Mouse (Mus musculus): ENCODE measurements around the gene Srrt. TPM values are rescaled to one million over a fixed set of nuclear protein-coding genes. Genes with fewer than 3 reads are reported as not detected.
A peak's percentile ranks its signal among the peaks of the same experiment; 100 is the strongest.

The Srrt gene
- total and polyA plus RNA-seq, 2 experiments = 20.7 to 61.5 TPM

DNA sequence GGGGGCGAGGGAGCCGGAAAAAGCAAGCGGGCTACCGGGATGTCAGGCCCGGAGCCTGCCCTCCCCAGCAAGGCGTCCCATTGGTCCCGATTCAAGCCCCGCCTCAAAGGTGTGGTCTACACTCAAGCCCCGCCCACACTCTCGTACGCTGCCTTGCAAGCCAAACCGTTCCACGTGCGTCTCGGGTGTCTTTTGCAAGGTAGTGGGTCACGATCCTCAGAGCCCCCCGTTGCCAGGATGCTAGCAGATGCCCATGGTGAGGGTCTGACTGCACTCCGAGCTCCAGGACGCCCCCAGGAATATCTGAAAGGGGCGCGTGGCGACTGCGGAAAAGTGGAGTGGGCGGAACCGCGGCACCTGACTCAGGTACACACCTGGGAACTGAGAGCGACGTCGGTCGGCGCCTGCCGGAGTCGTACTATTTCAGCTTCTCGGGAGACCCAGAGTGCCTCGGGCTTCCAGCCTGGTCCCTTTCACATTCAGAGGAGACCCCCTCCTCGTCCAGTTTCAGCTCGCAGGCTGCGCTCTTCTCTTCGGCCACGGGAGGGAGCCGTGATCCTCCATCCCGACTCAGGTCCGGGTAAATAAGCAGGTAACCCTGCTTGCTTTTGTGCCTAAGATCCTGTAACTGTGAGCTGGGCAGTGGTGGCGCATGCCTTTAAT lies 26.2 kb upstream of the Srrt start, which contains the start of gene Slc12a9:
Gene Slc12a9 (minus strand): TSS at position 86 of the 663 bp plus-strand sequence.
- H3K9ac ChIP-seq (ENCODE audit: low read depth, low read length) = peak within 1 kb of the TSS; percentile 60
- no peaks in the 10 kb centered on the region for H3K27me3 ChIP-seq (ENCODE audit: control insufficient read depth, insufficient read depth, low read length)
- H3K4me1 ChIP-seq (ENCODE audit: control insufficient read depth, insufficient read depth, low read length) = peaks cover 6% of the 10 kb centered on the region
- TF ChIP-seq CTCF (IDR thresholded peaks at IDR 0.05; ENCODE audit: low read depth, low read length) (peak; percentile 94), POLR2A (IDR thresholded peaks at IDR 0.05; ENCODE audit: extremely low read depth, insufficient read depth, low read length) (no peak)
- DNase-seq (ENCODE audit: extremely low read depth, low read depth, low spot score) = peak; percentile 77
- H3K4me3 ChIP-seq (ENCODE audit: insufficient read depth, low read depth, low read length) = peak within 1 kb of the TSS; percentile 81
- H3K36me3 ChIP-seq (ENCODE audit: control insufficient read depth, insufficient read depth, low read length) = no peaks in the 10 kb centered on the region
- no peak within 1 kb of the TSS for H3K27ac ChIP-seq (replicated peaks; ENCODE audit: insufficient read depth, low read depth, low read length)
- under 1% methylated on average over 44 of the region's 44 CpGs for WGBS
- H3K79me2 ChIP-seq (ENCODE audit: control insufficient read depth, insufficient read depth, low read length) = no peaks in the 10 kb centered on the region

DNA sequence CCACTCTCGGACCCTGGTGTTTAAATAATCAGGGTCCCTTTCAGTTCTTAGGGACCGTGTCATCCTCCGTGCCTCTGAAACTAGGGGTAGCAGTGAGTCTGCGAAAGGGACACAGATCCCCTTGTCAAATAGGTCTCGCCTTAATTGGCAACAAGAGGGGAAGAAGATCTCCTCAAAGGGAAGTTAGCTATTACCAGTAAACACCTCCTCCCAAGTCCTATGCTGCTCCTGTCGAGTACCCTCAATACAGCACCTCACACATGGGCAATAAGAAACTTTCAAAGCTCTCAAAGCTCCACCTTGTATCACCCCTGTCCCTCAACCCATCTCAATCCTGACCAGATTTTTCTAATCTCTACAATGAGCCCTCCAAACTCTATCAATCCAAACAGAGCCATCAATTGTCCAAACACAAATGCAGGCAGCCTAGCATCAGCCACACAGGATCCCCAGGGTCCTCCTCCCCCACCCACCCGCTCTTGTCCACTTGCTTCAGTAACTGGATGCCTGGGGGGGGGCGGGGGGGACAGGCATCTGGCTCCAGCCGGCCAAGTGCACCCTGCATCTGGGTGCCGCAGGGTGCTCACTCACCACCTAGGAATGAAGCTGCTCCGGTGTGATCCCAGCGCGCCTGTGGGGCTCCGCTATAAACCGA lies 25.5 kb upstream of the Srrt start:
- Histone ChIP-seq H3K27me3 (ENCODE audit: control insufficient read depth, insufficient read depth, low read length) (no peaks in the 10 kb centered on the region), H3K79me2 (ENCODE audit: control insufficient read depth, insufficient read depth, low read length) (no peaks in the 10 kb centered on the region), H3K27ac (replicated peaks; ENCODE audit: insufficient read depth, low read depth, low read length) (no peak overlapping the region), H3K4me1 (ENCODE audit: control insufficient read depth, insufficient read depth, low read length) (peaks cover 6% of the 10 kb centered on the region), H3K36me3 (ENCODE audit: control insufficient read depth, insufficient read depth, low read length) (no peaks in the 10 kb centered on the region), H3K4me3 (ENCODE audit: insufficient read depth, low read depth, low read length) (peak overlapping the region; percentile 81), H3K9ac (ENCODE audit: low read depth, low read length) (peak overlapping the region; percentile 56)
- TF ChIP-seq POLR2A (IDR thresholded peaks at IDR 0.05; ENCODE audit: extremely low read depth, insufficient read depth, low read length) = no peak
- no peak for TF ChIP-seq CTCF (IDR thresholded peaks at IDR 0.05; ENCODE audit: low read depth, low read length)
- no peak for DNase-seq (ENCODE audit: extremely low read depth, low read depth, low spot score)
- WGBS = 22% methylated on average over 15 of the region's 15 CpGs

DNA sequence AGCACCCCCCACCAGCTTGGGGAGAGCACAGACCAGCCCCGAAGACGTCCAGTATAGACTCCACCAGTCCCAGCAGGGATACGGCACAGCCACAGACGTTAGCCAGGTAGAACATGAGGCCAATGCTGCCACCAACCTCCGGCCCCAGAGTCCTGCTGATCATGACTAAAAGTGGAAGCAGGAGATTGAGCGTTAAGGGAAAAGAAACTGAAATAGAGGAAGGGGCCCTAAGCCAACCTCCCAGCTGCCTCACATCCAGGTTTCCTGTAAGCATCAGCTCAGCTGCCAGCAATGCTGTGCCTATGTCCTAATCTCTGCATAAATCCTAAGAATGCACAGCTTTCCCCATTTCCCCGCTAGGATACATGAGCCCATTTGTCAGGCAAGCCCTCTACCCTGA lies 23.4 kb upstream of the Srrt start:
- Histone ChIP-seq H3K9ac (ENCODE audit: low read depth, low read length) (no peak overlapping the region), H3K4me1 (ENCODE audit: control insufficient read depth, insufficient read depth, low read length) (no peaks in the 10 kb centered on the region), H3K27me3 (ENCODE audit: control insufficient read depth, insufficient read depth, low read length) (no peaks in the 10 kb centered on the region), H3K79me2 (ENCODE audit: control insufficient read depth, insufficient read depth, low read length) (no peaks in the 10 kb centered on the region), H3K4me3 (ENCODE audit: insufficient read depth, low read depth, low read length) (no peak overlapping the region), H3K27ac (replicated peaks; ENCODE audit: insufficient read depth, low read depth, low read length) (no peak overlapping the region), H3K36me3 (ENCODE audit: control insufficient read depth, insufficient read depth, low read length) (no peaks in the 10 kb centered on the region)
- no peak for TF ChIP-seq CTCF (IDR thresholded peaks at IDR 0.05; ENCODE audit: low read depth, low read length)
- no peak for TF ChIP-seq POLR2A (IDR thresholded peaks at IDR 0.05; ENCODE audit: extremely low read depth, insufficient read depth, low read length)
- no peak for DNase-seq (ENCODE audit: extremely low read depth, low read depth, low spot score)
- 87% methylated on average over 7 of the region's 7 CpGs for WGBS

DNA sequence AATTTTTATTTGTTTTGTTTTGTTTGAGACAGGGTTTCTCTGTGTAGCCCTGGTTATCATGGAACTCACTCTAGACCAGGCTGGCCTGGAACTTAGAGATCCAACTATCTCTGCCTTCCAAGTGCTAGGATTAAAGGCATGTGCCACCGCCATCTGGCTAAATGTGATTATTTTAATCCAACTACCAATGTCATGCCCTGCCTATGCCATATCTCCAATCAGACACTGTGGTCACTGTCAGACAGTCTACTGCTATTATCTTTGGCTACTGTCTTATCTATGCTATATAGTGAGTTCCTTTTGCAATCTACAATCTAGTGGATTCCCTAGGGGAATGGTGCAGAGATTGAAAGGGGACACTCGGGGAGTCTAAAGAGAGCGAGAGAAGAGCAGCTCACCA lies 13.5 kb upstream of the Srrt start:
- no peaks in the 10 kb centered on the region for H3K79me2 ChIP-seq (ENCODE audit: control insufficient read depth, insufficient read depth, low read length)
- H3K9ac ChIP-seq (ENCODE audit: low read depth, low read length) = no peak overlapping the region
- WGBS = 96% methylated on average over 3 of the region's 3 CpGs
- TF ChIP-seq POLR2A (IDR thresholded peaks at IDR 0.05; ENCODE audit: extremely low read depth, insufficient read depth, low read length) = no peak
- no peak for TF ChIP-seq CTCF (IDR thresholded peaks at IDR 0.05; ENCODE audit: low read depth, low read length)
- peaks cover 6% of the 10 kb centered on the region; the same call in 1 of the 2 replicates for H3K4me1 ChIP-seq (ENCODE audit: control insufficient read depth, insufficient read depth, low read length)
- H3K36me3 ChIP-seq (ENCODE audit: control insufficient read depth, insufficient read depth, low read length) = peaks cover 6% of the 10 kb centered on the region; the same call in 1 of the 2 replicates
- H3K4me3 ChIP-seq (ENCODE audit: insufficient read depth, low read depth, low read length) = no peak overlapping the region
- no peaks in the 10 kb centered on the region for H3K27me3 ChIP-seq (ENCODE audit: control insufficient read depth, insufficient read depth, low read length)
- H3K27ac ChIP-seq (replicated peaks; ENCODE audit: insufficient read depth, low read depth, low read length) = no peak overlapping the region
- no peak for DNase-seq (ENCODE audit: extremely low read depth, low read depth, low spot score)

GRCm38 (mm10) chr5:137318570-137318969 lies 11.1 kb upstream of the Srrt start:
- Histone ChIP-seq H3K9ac (ENCODE audit: low read depth, low read length) (no peak overlapping the region), H3K27ac (replicated peaks; ENCODE audit: insufficient read depth, low read depth, low read length) (no peak overlapping the region), H3K36me3 (ENCODE audit: control insufficient read depth, insufficient read depth, low read length) (peaks cover 6% of the 10 kb centered on the region; the same call in 1 of the 2 replicates), H3K4me1 (ENCODE audit: control insufficient read depth, insufficient read depth, low read length) (peaks cover 6% of the 10 kb centered on the region; the same call in 1 of the 2 replicates), H3K79me2 (ENCODE audit: control insufficient read depth, insufficient read depth, low read length) (peaks cover 3% of the 10 kb centered on the region; the same call in 1 of the 2 replicates), H3K27me3 (ENCODE audit: control insufficient read depth, insufficient read depth, low read length) (no peaks in the 10 kb centered on the region), H3K4me3 (ENCODE audit: insufficient read depth, low read depth, low read length) (no peak overlapping the region)
- TF ChIP-seq CTCF (IDR thresholded peaks at IDR 0.05; ENCODE audit: low read depth, low read length) (no peak), POLR2A (IDR thresholded peaks at IDR 0.05; ENCODE audit: extremely low read depth, insufficient read depth, low read length) (no peak)
- 52% methylated on average over 1 of the region's 1 CpGs for WGBS
- peak; percentile 33 for DNase-seq (ENCODE audit: extremely low read depth, low read depth, low spot score)
